Mouse (Mus musculus) CH12F3 (cell line): ENCODE measurements around the gene 2010111I01Rik.

Source experiments
- in situ Hi-C: fragments of 300-500 bp; cut with MboI; formaldehyde crosslinking; loops from 2 replicates; pipeline ENCODE4 v1.14.3; 2020; ENCODE audit warnings: low sequenced_read_pairs

The 2010111I01Rik gene

GRCm38 (mm10) chr13:63253147-63253546, 288.5 kb downstream of the 2010111I01Rik start:
- in situ Hi-C loops, result no loop called here

- in situ Hi-C loops, result no loop called here
These were observed 289.4 kb downstream of the 2010111I01Rik start for GRCm38 (mm10) chr13:63253886-63254636.

GRCm38 (mm10) chr13:63255519-63256011, 290.9 kb downstream of the 2010111I01Rik start:
- in situ Hi-C loops, result no loop called here

DNA sequence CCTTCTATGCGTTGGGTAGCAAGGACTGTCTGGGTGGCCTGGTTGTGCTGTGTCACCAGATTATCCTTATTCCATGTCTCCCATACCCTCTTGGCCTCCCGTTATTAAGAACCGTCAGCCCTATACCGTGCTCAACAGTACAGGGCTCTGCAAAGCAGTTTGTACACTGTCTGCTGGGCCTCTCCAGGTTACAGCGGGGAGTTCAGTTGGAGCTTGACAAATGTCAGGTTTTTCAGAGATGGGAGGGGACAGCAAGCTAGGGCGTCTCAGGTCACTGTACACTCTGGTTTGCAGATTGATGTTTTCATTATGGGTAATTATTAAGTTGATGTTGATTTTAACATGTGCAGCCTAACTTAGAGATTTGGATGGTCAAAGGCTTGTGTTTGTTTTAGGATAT, 291.5 kb downstream of the 2010111I01Rik start:
- in situ Hi-C loops, result no loop called here

DNA sequence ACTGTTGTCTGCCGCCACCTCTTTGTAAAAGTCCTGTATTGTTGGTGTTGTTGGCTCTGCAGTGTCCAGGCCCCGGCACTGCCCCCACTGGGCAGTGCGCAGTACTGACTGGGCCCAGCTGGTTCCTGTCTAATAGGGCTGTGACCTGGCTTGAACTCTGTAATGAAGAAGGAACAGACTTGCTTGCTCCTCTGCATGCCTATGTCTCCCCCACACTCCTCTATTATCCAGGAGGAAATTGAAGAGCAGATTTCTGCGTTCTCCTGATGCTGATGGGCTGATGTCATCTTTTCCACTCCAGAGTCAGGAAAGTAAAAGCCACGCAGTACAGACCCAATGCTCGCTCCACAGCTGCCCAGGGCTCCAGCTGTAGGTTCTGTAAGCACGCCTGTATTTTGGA, 292.1 kb downstream of the 2010111I01Rik start:
- in situ Hi-C loops, result no loop called here

- in situ Hi-C loops, result no loop called here
These were observed 293.5 kb downstream of the 2010111I01Rik start for GRCm38 (mm10) chr13:63258167-63258582.

DNA sequence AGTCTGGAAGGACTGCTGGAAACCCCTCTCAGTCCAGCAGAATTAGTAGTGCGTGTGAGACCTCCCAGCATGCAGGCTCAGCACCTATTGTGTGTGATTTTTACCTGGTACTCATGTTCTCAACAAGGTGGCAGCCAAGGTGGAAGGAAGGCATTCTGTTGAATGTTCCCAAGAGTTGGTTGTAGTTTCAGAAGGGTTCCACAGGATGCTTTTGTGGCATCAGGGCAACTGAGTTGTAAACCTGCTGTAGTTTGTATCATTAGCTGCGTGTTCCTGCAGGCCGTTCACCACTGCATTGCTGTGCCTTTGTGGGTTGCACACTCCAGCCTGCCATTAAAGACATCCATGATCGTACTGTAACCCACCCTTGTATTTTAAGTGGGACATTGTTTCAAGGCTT, 294.0 kb downstream of the 2010111I01Rik start:
- in situ Hi-C loops, result no loop called here

DNA sequence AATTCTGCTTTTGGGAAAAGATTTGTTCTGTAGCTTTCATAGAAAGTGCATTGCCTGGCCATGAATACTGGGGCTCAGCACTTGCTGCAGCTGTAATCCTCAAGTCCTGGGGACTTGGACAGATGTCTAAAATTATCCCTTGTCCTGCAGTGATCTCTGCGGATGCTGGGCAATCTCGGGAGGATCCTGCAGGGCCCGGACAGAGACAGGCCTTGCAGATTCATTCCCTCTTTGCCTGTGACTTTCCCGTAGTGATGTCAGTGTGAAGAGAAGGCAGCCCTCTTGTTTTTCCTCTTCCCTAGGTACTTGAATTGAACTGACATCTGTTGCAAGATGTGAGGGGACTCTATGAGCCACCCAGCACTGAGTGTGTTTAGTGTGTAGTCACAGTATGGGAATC, 295.4 kb downstream of the 2010111I01Rik start:
- in situ Hi-C loops, result no loop called here

GRCm38 (mm10) chr13:63260753-63261631, 296.3 kb downstream of the 2010111I01Rik start:
- in situ Hi-C loops, result no loop called here

- in situ Hi-C loops, result no loop called here
These were observed 297.0 kb downstream of the 2010111I01Rik start for GRCm38 (mm10) chr13:63261676-63262075.

DNA sequence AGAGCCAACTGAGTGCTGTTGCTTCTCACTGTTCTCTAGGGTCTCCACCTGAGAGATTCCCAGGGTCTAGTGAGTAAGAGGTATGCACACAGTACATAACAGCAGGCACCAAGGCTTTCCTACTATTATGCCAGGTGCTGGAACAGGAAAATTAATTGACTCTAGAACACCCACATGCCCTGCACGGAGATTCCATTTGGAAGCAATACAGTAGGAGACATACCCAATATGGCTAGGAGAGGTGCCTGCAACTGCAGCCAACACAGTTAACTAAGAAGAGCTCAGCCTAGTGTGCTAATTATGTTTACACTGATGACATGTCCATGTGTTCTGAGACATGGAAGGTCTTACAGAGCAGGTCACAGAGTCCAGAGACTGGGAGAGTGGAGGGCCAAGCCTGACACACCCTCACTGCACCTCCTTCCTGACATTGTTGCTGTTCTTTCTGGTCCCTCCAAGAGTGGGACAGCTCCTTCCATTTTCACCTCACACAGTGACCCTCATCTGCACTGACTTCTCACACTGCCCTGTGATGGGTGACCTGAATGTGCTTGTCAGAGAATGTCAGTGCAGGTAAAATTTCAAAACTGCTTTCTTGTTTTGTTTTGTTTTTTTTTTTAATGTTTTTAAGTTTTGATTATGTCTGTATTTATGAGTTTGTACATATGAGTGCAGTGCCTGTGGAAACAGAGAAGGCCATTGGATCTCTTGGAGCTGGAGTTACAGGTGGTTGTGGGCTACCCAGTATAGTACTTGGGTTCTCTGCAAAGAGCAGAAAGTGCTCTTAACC, 297.7 kb downstream of the 2010111I01Rik start:
- in situ Hi-C loops, result no loop called here

- in situ Hi-C loops, result no loop called here
These were observed 303.7 kb downstream of the 2010111I01Rik start for GRCm38 (mm10) chr13:63268371-63268770.

GRCm38 (mm10) chr13:63268776-63269175, 304.1 kb downstream of the 2010111I01Rik start:
- in situ Hi-C loops, result no loop called here

- in situ Hi-C loops, result no loop called here
These were observed 305.5 kb downstream of the 2010111I01Rik start for GRCm38 (mm10) chr13:63270191-63270590.

- in situ Hi-C loops, result no loop called here
These were observed 307.4 kb downstream of the 2010111I01Rik start for GRCm38 (mm10) chr13:63272017-63272601.

DNA sequence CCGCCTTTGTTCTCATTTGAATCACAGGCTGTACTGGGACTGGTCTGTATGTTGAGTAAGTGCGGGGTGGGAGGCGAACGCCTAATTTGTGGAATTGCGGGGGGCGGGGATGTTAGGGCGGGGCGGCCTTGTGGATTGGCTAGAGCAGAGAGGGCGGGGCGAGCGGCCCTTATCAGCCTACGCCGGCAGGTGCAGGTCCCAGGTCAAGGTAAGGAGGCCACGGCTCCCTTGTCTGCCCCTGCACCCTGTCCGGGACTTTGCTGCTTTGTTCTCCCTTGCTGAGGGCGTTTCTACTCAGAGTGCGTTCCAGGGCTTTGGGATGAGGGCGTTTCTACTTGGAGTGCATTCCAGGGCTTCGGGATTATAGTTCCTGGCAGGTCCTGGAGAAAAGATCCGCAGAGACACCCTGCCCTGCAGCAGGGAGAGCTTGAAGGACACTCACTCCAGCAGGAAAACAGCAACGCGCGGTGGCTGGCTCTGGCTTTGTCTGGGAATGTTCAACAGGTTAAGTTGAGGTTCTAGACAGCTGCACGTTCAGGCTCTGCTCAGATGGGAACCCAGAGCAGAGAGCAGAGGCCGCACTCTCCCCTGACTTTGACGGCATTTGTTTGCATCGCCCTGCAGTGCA, 308.0 kb downstream of the 2010111I01Rik start:
- in situ Hi-C loops, result no loop called here

DNA sequence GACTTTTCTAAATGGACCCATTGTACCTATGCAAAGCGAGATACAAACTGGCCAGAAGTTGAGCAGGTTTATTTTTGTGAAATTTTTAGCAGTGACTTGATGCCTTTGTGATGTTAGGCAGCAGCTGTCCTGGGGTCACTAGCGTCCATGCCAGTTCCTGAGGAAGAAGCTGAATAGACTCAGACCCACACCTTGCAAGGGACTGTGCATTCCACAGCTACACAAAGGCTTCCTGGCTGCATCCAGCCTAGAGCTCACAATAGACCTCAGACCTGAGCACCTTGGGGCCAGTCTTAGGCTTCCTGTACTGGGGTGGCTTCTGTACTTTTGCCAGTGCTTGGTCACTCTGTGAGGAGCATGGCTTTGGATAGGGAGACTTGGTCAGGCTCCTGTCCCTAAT, 309.2 kb downstream of the 2010111I01Rik start:
- in situ Hi-C loops, result no loop called here

DNA sequence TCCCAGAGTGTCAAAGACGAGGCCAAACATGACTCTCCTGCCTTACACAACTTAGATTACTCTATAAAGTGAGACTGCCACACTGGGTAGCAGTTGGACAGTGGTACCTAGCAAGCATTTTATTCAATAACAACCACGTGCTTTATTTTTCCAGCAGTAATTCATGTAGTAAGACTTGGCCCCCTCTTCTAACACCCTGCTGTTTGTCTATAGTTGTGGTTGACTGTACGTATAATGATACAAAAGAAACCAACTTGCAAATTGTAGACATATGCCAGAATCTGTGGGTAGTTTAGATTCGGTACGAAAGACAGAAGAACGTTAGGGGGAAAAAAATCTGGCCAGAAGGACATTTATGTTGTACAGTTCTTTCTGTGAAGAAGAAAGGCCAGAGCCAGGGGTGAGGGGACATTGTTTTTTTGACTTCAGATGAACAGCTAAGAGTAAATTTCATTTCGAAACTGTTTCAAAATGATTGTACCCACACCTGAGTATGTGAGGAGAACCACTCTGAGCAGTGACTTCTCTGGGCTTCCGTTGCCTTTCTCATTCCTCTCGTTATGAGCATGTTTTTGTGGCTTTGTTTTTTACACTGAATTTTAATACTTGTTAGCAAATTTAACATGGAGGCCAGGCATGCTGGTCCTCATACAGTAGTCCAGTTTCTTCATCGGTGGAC, 309.9 kb downstream of the 2010111I01Rik start:
- in situ Hi-C loops, result no loop called here

DNA sequence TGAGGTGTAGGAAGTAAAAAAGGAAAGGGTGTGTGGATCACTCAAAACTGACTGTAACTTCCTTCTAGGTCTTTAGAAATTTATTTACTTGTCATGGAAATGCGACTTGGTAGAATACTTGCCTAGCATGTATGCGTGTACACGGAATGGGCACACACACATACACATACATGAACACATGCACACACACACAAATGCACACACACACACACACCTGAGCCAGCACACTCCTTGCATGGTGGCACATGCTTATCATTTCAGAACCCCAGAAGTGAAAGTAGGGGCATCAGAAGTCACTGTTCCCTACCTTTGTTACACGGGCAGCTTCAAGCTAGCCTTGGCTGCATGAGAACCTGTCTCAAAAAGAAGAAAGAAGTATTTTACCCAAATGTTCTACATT, 311.7 kb downstream of the 2010111I01Rik start:
- in situ Hi-C loops, result no loop called here

- in situ Hi-C loops, result no loop called here
These were observed 312.6 kb downstream of the 2010111I01Rik start for GRCm38 (mm10) chr13:63277316-63277715.
